Mouse (Mus musculus) liver, embryonic 14.5 days (tissue): ENCODE data around the gene Togaram1.

Experiments used
- CTCF ChIP-seq: IDR thresholded peaks from 2 replicates; pipeline ENCODE4 v1.5.1; 2016; ENCODE audit warnings: antibody characterized with exemption, low read depth, control low read depth
- EP300 ChIP-seq: IDR thresholded peaks from 2 replicates; pipeline ENCODE4 v1.6.1; 2016; ENCODE audit warnings: antibody characterized with exemption, low read depth

DNA sequence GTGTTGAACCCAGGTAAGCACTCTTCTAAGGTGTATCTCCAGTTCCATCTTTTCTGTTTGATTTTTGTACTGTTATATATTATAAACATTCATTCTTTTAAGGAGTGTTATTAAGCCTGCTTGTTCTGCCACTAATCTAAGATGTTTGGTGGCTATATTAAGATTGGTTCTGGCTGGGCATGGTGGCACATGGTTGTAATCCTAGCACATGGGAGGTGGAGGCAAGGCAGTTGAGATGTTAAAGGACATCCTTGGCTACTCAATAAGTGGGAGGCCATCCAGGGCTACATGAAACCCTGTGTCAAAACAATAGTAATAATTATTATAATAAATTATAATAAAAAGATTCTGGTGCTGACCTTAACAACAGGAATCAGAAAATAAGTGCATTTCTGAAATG lies 5.8 kb downstream of the Togaram1 start:
- TF ChIP-seq CTCF (no peak), EP300 (no peak)
